Mouse (Mus musculus) megakaryocyte, embryonic 14.5 days (primary cell): ENCODE data around the gene Samm50. TPM values are rescaled to one million over a fixed set of nuclear protein-coding genes. Genes with fewer than 3 reads are reported as not detected.
A peak's percentile ranks its signal among the peaks of the same experiment; 100 is the strongest.

Experiments
- H3K27me3 ChIP-seq: replicated peaks from 2 replicates; pipeline ENCODE3; 2012; ENCODE audit warnings: inconsistent platforms
- H3K36me3 ChIP-seq: replicated peaks from 2 replicates; pipeline ENCODE3; 2012; ENCODE audit warnings: low read length, inconsistent platforms, mixed read lengths
- H3K4me1 ChIP-seq: 2 replicates; pipeline ENCODE4 v1.6.1; 2012; ENCODE audit warnings: inconsistent platforms
- H3K4me3 ChIP-seq: replicated peaks from 2 replicates; pipeline ENCODE3; 2012; ENCODE audit warnings: moderate library complexity, mild to moderate bottlenecking, inconsistent platforms
- H3K9me3 ChIP-seq: 2 replicates; pipeline ENCODE4 v1.6.1; 2012; ENCODE audit warnings: inconsistent platforms
- FLI1 ChIP-seq: IDR thresholded peaks from 2 replicates; pipeline ENCODE4 v1.6.1; 2012; ENCODE audit warnings: low read length, inconsistent platforms, mixed read lengths
- GATA1 ChIP-seq: IDR thresholded peaks from 3 replicates; pipeline ENCODE4 v1.6.1; 2012; ENCODE audit warnings: mixed read lengths, low read length, inconsistent platforms, borderline replicate concordance
- polyA plus RNA-seq: library from polyadenylated mRNA; stranded (reverse); fragments of >175 nt; gene quantifications from 2 replicates; pipeline ENCODE4 v1.2.3, GENCODE M21; 2012; ENCODE audit warnings: low replicate concordance; ENCODE audit not compliant: insufficient read depth

Gene Samm50
- polyA plus RNA-seq, 1 experiment, result 45.4 TPM

- Histone ChIP-seq H3K36me3 (peaks cover 80% of the 10 kb centered on the region), H3K4me3 (no peak overlapping the region), H3K27me3 (no peaks in the 10 kb centered on the region), H3K4me1 (peaks cover 90% of the 10 kb centered on the region), H3K9me3 (peaks cover 8% of the 10 kb centered on the region)
- TF ChIP-seq GATA1 (no peak), FLI1 (no peak)
These were observed 26.1 kb downstream of the Samm50 start for GRCm38 (mm10) chr15:84217969-84218782.

- Histone ChIP-seq H3K36me3 (peaks cover 73% of the 10 kb centered on the region), H3K9me3 (peaks cover 8% of the 10 kb centered on the region), H3K4me1 (peaks cover 90% of the 10 kb centered on the region), H3K4me3 (peak overlapping the region; percentile 33), H3K27me3 (no peaks in the 10 kb centered on the region)
- no peak for TF ChIP-seq FLI1
- no peak for TF ChIP-seq GATA1
These were observed 26.8 kb downstream of the Samm50 start for GRCm38 (mm10) chr15:84218783-84219271.

- H3K9me3 ChIP-seq, result peaks cover 8% of the 10 kb centered on the region
- H3K4me1 ChIP-seq, result peaks cover 70% of the 10 kb centered on the region
- TF ChIP-seq GATA1 (no peak), FLI1 (no peak)
- H3K36me3 ChIP-seq, result peaks cover 46% of the 10 kb centered on the region
- no peak overlapping the region for H3K4me3 ChIP-seq
- H3K27me3 ChIP-seq, result peaks cover 13% of the 10 kb centered on the region
These were observed 29.5 kb downstream of the Samm50 start for GRCm38 (mm10) chr15:84221539-84221938.

GRCm38 (mm10) chr15:84223423-84223822 is 31.4 kb downstream of the Samm50 start:
- no peak overlapping the region for H3K4me3 ChIP-seq
- H3K27me3 ChIP-seq, result peaks cover 18% of the 10 kb centered on the region
- H3K36me3 ChIP-seq, result peaks cover 27% of the 10 kb centered on the region
- TF ChIP-seq FLI1, result no peak
- TF ChIP-seq GATA1, result no peak
- H3K4me1 ChIP-seq, result peaks cover 60% of the 10 kb centered on the region
- peaks cover 8% of the 10 kb centered on the region for H3K9me3 ChIP-seq

GRCm38 (mm10) chr15:84224779-84225178 is 32.7 kb downstream of the Samm50 start:
- Histone ChIP-seq H3K4me1 (peaks cover 60% of the 10 kb centered on the region), H3K4me3 (no peak overlapping the region), H3K9me3 (peaks cover 8% of the 10 kb centered on the region), H3K27me3 (peaks cover 18% of the 10 kb centered on the region), H3K36me3 (peaks cover 17% of the 10 kb centered on the region)
- TF ChIP-seq FLI1, result no peak
- no peak for TF ChIP-seq GATA1

- Histone ChIP-seq H3K36me3 (peaks cover 3% of the 10 kb centered on the region), H3K4me1 (peaks cover 69% of the 10 kb centered on the region), H3K9me3 (no peaks in the 10 kb centered on the region), H3K27me3 (peaks cover 24% of the 10 kb centered on the region), H3K4me3 (no peak overlapping the region)
- TF ChIP-seq GATA1 (no peak), FLI1 (no peak)
These were observed 34.9 kb downstream of the Samm50 start for GRCm38 (mm10) chr15:84226918-84227317.

- Histone ChIP-seq H3K27me3 (peaks cover 23% of the 10 kb centered on the region), H3K36me3 (peaks cover 3% of the 10 kb centered on the region), H3K4me3 (peak overlapping the region; percentile 92), H3K9me3 (no peaks in the 10 kb centered on the region), H3K4me1 (peaks cover 65% of the 10 kb centered on the region)
- no peak for TF ChIP-seq FLI1
These were observed 38.6 kb downstream of the Samm50 start for GRCm38 (mm10) chr15:84230661-84231060.

- Histone ChIP-seq H3K27me3 (peaks cover 18% of the 10 kb centered on the region), H3K9me3 (no peaks in the 10 kb centered on the region), H3K36me3 (peaks cover 3% of the 10 kb centered on the region), H3K4me1 (peaks cover 66% of the 10 kb centered on the region), H3K4me3 (peak overlapping the region; percentile 92)
- TF ChIP-seq GATA1, result no peak
- TF ChIP-seq FLI1, result no peak
These were observed 39.2 kb downstream of the Samm50 start for GRCm38 (mm10) chr15:84231113-84231712.

- H3K9me3 ChIP-seq, result no peaks in the 10 kb centered on the region
- H3K4me3 ChIP-seq, result peak within 1 kb of the TSS; percentile 92
- H3K4me1 ChIP-seq, result peaks cover 74% of the 10 kb centered on the region
- peaks cover 3% of the 10 kb centered on the region for H3K36me3 ChIP-seq
- TF ChIP-seq FLI1, result no peak
- no peak for TF ChIP-seq GATA1
- H3K27me3 ChIP-seq, result peaks cover 12% of the 10 kb centered on the region
These were observed 39.9 kb downstream of the Samm50 start, which contains the start of gene Parvb for GRCm38 (mm10) chr15:84231721-84232561. TSS of gene Parvb (plus strand) at chr15:84232043.
